Mouse (Mus musculus) layer of hippocampus, postnatal 14 days (tissue): Measurements from ENCODE around the gene Nrip3. TPM values are rescaled to one million over a fixed set of nuclear protein-coding genes. Genes with fewer than 3 reads are reported as not detected.

Experiments
- DNase-seq, 2 experiments: peaks; one replicate each; pipeline ENCODE4 v3.0.0; 2021 to 2022; ENCODE audit warnings: low spot score in 2 of 2, mixed read lengths in 1 of 2
- total RNA-seq, 2 experiments: library from RNA; stranded (reverse); gene quantifications; 2 replicates each; pipeline ENCODE4 v1.2.3; 2021

Nrip3 gene
- total RNA-seq, 2 experiments from 2014 or later, result 200 to 227 TPM

- DNase-seq, result no peak
Observed at GRCm38 (mm10) chr7:109768699-109769383, 13.0 kb downstream of the Nrip3 start.

- no peak for DNase-seq
Observed at GRCm38 (mm10) chr7:109767575-109768350, 14.1 kb downstream of the Nrip3 start.

- DNase-seq, result peak in 1 of 2 experiments; percentile 64
Observed at GRCm38 (mm10) chr7:109764009-109764408, 17.8 kb downstream of the Nrip3 start.

- DNase-seq, result no peak
Observed at GRCm38 (mm10) chr7:109756291-109756690, 25.5 kb downstream of the Nrip3 start.

- no peak for DNase-seq
Observed at GRCm38 (mm10) chr7:109754034-109754433, 27.8 kb downstream of the Nrip3 start.

GRCm38 (mm10) chr7:109752008-109752925, 29.6 kb downstream of the Nrip3 start, which contains the start of gene Tmem9b:
Gene Tmem9b (minus strand): TSS chr7:109752875.
- DNase-seq, result peak; percentile 77 to 86

GRCm38 (mm10) chr7:109751427-109752007, 30.3 kb downstream of the Nrip3 start:
- DNase-seq, result no peak

- DNase-seq, result no peak
Observed at GRCm38 (mm10) chr7:109747747-109748146, 34.1 kb downstream of the Nrip3 start.

- no peak for DNase-seq
Observed at GRCm38 (mm10) chr7:109741703-109742102, 40.1 kb downstream of the Nrip3 start.

GRCm38 (mm10) chr7:109741060-109741459, 40.8 kb downstream of the Nrip3 start:
- no peak for DNase-seq

- no peak for DNase-seq
Observed at GRCm38 (mm10) chr7:109739822-109740370, 41.9 kb downstream of the Nrip3 start.

GRCm38 (mm10) chr7:109734806-109735205, 47.0 kb downstream of the Nrip3 start:
- DNase-seq, result no peak

- DNase-seq, result no peak
Observed at GRCm38 (mm10) chr7:109731626-109732025, 50.2 kb downstream of the Nrip3 start, which contains the start of gene Ascl3. Gene Ascl3 (minus strand): TSS chr7:109731726.

GRCm38 (mm10) chr7:109723697-109724096, 58.1 kb downstream of the Nrip3 start, which contains the start of gene BC051019:
Gene BC051019 (minus strand): TSS chr7:109723850.
- DNase-seq, result no peak

- no peak for DNase-seq
Observed at GRCm38 (mm10) chr7:109723114-109723513, 58.7 kb downstream of the Nrip3 start.

- DNase-seq, result no peak
Observed at GRCm38 (mm10) chr7:109722618-109723017, 59.2 kb downstream of the Nrip3 start.

GRCm38 (mm10) chr7:109719286-109719685, 62.5 kb downstream of the Nrip3 start:
- DNase-seq, result peak; percentile 18 to 57

- DNase-seq, result no peak
Observed at GRCm38 (mm10) chr7:109713434-109713982, 68.3 kb downstream of the Nrip3 start.

GRCm38 (mm10) chr7:109712198-109712597, 69.6 kb downstream of the Nrip3 start:
- DNase-seq, result no peak

GRCm38 (mm10) chr7:109710069-109710468, 71.8 kb downstream of the Nrip3 start:
- no peak for DNase-seq
